Mouse (Mus musculus): ENCODE measurements around the gene Apol6. TPM values are rescaled to one million over a fixed set of nuclear protein-coding genes. Genes with fewer than 3 reads are reported as not detected.

Gene Apol6
- total and polyA plus RNA-seq, 3 experiments, result not detected

DNA sequence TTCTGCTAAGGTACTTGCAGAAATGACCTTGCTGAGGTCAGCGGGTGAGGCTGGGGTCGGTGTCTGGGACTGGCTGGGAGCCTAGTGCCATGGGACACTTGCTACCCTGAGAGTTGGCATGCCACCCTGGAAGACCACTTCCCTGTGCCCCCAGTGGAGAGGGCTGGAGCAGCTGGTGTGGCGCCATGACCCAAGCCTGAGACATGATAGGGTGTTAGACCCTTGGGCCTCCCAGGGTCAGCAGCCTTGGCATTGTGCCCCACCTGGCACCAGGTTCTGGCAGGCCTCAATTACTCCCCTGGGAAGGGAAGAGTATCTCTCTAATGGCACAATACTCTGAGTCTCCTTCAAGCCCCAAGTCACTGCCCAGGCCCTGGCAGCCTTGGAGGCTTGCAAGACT lies 23.5 kb upstream of the Apol6 start:
- no peak overlapping the region for H3K4me2 ChIP-seq (ENCODE audit: insufficient read depth, low read depth, poor library complexity, severe bottlenecking)
- TF ChIP-seq POLR2A (IDR thresholded peaks at IDR 0.05; ENCODE audit: low read depth, low read length), result no peak
- no peak for TF ChIP-seq BHLHE40 (IDR thresholded peaks at IDR 0.05; ENCODE audit: low read depth, low read length)
- TF ChIP-seq JUND (conservative IDR thresholded peaks at IDR 0.05; ENCODE audit: low read depth, low read length), result no peak
- TF ChIP-seq RAD21 (IDR thresholded peaks at IDR 0.05; ENCODE audit: low read depth, low read length), result no peak
- no peak for TF ChIP-seq TBP (conservative IDR thresholded peaks at IDR 0.05; ENCODE audit: low read depth, low read length)
- TF ChIP-seq USF1 (IDR thresholded peaks at IDR 0.05; ENCODE audit: low read depth, low read length), result no peak
- TF ChIP-seq MAFK (IDR thresholded peaks at IDR 0.05; ENCODE audit: insufficient replicate concordance, low read length), result no peak
- no peak for TF ChIP-seq CHD2 (IDR thresholded peaks at IDR 0.05; ENCODE audit: low read length)
- no peak for TF ChIP-seq SMC3 (IDR thresholded peaks at IDR 0.05; ENCODE audit: low read depth, low read length)
- no peak for TF ChIP-seq JUN (IDR thresholded peaks at IDR 0.05; ENCODE audit: insufficient read depth, low read depth, low read length)
- TF ChIP-seq KAT2A (IDR thresholded peaks at IDR 0.05; ENCODE audit: insufficient replicate concordance, low read length), result no peak
- TF ChIP-seq EP300 (IDR thresholded peaks at IDR 0.05; ENCODE audit: low read length), result no peak
- no peak for TF ChIP-seq POLR2AphosphoS2 (IDR thresholded peaks at IDR 0.05; ENCODE audit: low read depth, low read length)
- no peak for TF ChIP-seq USF2 (conservative IDR thresholded peaks at IDR 0.05; ENCODE audit: low read depth, low read length)
- no peak for TF ChIP-seq NELFE (IDR thresholded peaks at IDR 0.05; ENCODE audit: low read depth, low read length)
- TF ChIP-seq HCFC1 (IDR thresholded peaks at IDR 0.05; ENCODE audit: low read depth, low read length), result no peak
- no peak for TF ChIP-seq ZC3H11A (IDR thresholded peaks at IDR 0.05; ENCODE audit: low read depth, low read length)
- TF ChIP-seq TCF12 (IDR thresholded peaks at IDR 0.05; ENCODE audit: low read depth, low read length), result no peak
- dilution Hi-C loops (cut with MboI; ENCODE audit: extremely low pct_ligation_motif_present, extremely low pct_unique_long_range_greater_than_20kb, low sequenced_read_pairs) (no loop called here), in situ Hi-C loops (cut with MboI; ENCODE audit: low pct_ligation_motif_present, low pct_unique_long_range_greater_than_20kb, low sequenced_read_pairs) (no loop called here)
- H3K79me2 ChIP-seq (replicated peaks; ENCODE audit: control insufficient read depth, extremely low read depth, insufficient read depth, poor library complexity, severe bottlenecking), result no peaks in the 10 kb centered on the region
- no peaks in the 10 kb centered on the region for H3K36me3 ChIP-seq (replicated peaks in 1 of 2; ENCODE audit: control insufficient read depth in 1 of 2, insufficient read depth in 1 of 2, low read length in 1 of 2)
- H3K27me3 ChIP-seq (replicated peaks), result peaks cover 95% of the 10 kb centered on the region
- no peak overlapping the region for H3K27ac ChIP-seq (ENCODE audit: insufficient read depth, low read depth)
- H3K4me3 ChIP-seq (replicated peaks in 1 of 3; ENCODE audit: low read depth in 2 of 3, low read length in 2 of 3, poor library complexity in 1 of 3), result no peak overlapping the region
- no peak for DNase-seq (ENCODE audit: extremely low read depth)
- peaks cover 7 to 9% of the 10 kb centered on the region in 2 experiments; a peak in 3 of 4 replicates for H3K4me1 ChIP-seq (ENCODE audit: control insufficient read depth in 1 of 2, insufficient read depth in 2 of 2)
- no peaks in the 10 kb centered on the region for H3K9me3 ChIP-seq (replicated peaks; ENCODE audit: low read length)
- no peak overlapping the region for H3K9ac ChIP-seq (ENCODE audit: insufficient read depth, low read depth)

DNA sequence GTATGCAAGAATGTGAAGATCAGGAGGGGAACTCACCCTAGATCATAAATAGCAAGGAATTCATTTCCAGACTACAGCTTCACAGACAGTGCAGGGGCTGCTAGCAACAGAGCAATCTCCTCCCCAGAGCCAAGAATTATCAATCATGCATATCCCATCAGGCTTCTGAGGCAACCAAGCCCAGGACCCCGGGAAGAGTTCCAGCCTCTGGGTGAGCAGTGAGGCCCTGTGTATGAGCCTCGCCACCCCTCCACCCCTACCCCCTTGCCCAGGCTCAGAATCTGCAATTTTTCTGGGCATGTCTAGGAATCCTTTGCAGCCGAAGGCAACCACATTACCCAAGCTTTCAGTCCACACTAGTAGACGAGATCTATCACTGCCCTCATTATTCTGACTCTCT lies 22.7 kb upstream of the Apol6 start:
- Histone ChIP-seq H3K9ac (ENCODE audit: insufficient read depth, low read depth) (no peak overlapping the region), H3K4me1 (ENCODE audit: control insufficient read depth in 1 of 2, insufficient read depth in 2 of 2) (peaks cover 7 to 9% of the 10 kb centered on the region in 2 experiments; a peak in 3 of 4 replicates), H3K27ac (ENCODE audit: insufficient read depth, low read depth) (no peak overlapping the region), H3K36me3 (replicated peaks in 1 of 2; ENCODE audit: control insufficient read depth in 1 of 2, insufficient read depth in 1 of 2, low read length in 1 of 2) (no peaks in the 10 kb centered on the region), H3K79me2 (replicated peaks; ENCODE audit: control insufficient read depth, extremely low read depth, insufficient read depth, poor library complexity, severe bottlenecking) (no peaks in the 10 kb centered on the region), H3K4me2 (ENCODE audit: insufficient read depth, low read depth, poor library complexity, severe bottlenecking) (no peak overlapping the region), H3K4me3 (replicated peaks in 1 of 3; ENCODE audit: low read depth in 2 of 3, low read length in 2 of 3, poor library complexity in 1 of 3) (no peak overlapping the region), H3K9me3 (replicated peaks; ENCODE audit: low read length) (no peaks in the 10 kb centered on the region), H3K27me3 (replicated peaks) (peaks cover 93% of the 10 kb centered on the region)
- DNase-seq (ENCODE audit: extremely low read depth), result no peak
- dilution Hi-C loops (cut with MboI; ENCODE audit: extremely low pct_ligation_motif_present, extremely low pct_unique_long_range_greater_than_20kb, low sequenced_read_pairs), result no loop called here
- TF ChIP-seq RAD21 (IDR thresholded peaks at IDR 0.05; ENCODE audit: low read depth, low read length) (no peak), UBTF (IDR thresholded peaks at IDR 0.05; ENCODE audit: low read depth, low read length) (no peak), SIN3A (IDR thresholded peaks at IDR 0.05; ENCODE audit: low read length) (no peak), NRF1 (IDR thresholded peaks at IDR 0.05; ENCODE audit: low read depth, low read length) (no peak), POLR2A (IDR thresholded peaks at IDR 0.05; ENCODE audit: low read depth, low read length) (no peak), HCFC1 (IDR thresholded peaks at IDR 0.05; ENCODE audit: low read depth, low read length) (no peak), KAT2A (IDR thresholded peaks at IDR 0.05; ENCODE audit: insufficient replicate concordance, low read length) (no peak), MYC (IDR thresholded peaks at IDR 0.05; ENCODE audit: low read depth, low read length) (no peak), CHD2 (IDR thresholded peaks at IDR 0.05; ENCODE audit: low read length) (no peak), ZKSCAN1 (IDR thresholded peaks at IDR 0.05; ENCODE audit: borderline replicate concordance, low read depth, low read length) (no peak), TBP (conservative IDR thresholded peaks at IDR 0.05; ENCODE audit: low read depth, low read length) (no peak), BHLHE40 (IDR thresholded peaks at IDR 0.05; ENCODE audit: low read depth, low read length) (no peak), ELF1 (IDR thresholded peaks at IDR 0.05; ENCODE audit: low read depth, low read length) (no peak)
- in situ Hi-C loops (cut with MboI; ENCODE audit: low pct_ligation_motif_present, low pct_unique_long_range_greater_than_20kb, low sequenced_read_pairs), result no loop called here

Data from CH12.LX (cell line).